Mouse (Mus musculus): ENCODE data around the gene Lrrc23. TPM values are rescaled to one million over a fixed set of nuclear protein-coding genes. Genes with fewer than 3 reads are reported as not detected.

Gene Lrrc23
- not detected for total RNA-seq (2021)
- 0.53 and 3.2 TPM in 2 replicates for polyA plus RNA-seq (2012; rRNA removed)
- long read RNA-seq, partial matches to known transcripts: 1 of 1 reads
- long read RNA-seq, other reads (novel, unspliced or antisense): 0 of 1 reads

GRCm38 (mm10) chr6:124779222-124779983 is at the start of gene Lrrc23:
Gene Lrrc23 (minus strand): TSS chr6:124779727.
- no peaks in the 10 kb centered on the region for H3K79me2 ChIP-seq (replicated peaks; ENCODE audit: control insufficient read depth, insufficient read depth, low read length)
- H3K27me3 ChIP-seq (ENCODE audit: control insufficient read depth, insufficient read depth, low read length): no peaks in the 10 kb centered on the region; the same call in 1 of the 2 replicates
- TF ChIP-seq CTCF (IDR thresholded peaks at IDR 0.05): no peak
- no peak for TF ChIP-seq EP300 (IDR thresholded peaks at IDR 0.05; ENCODE audit: insufficient read depth, low read depth, low read length)
- TF ChIP-seq POLR2A (IDR thresholded peaks at IDR 0.05; ENCODE audit: insufficient read depth, low read depth, low read length): no peak
- peaks cover 1% of the 10 kb centered on the region; the same call in 1 of the 2 replicates for H3K4me1 ChIP-seq (ENCODE audit: control insufficient read depth, insufficient read depth, low read length)
- DNase-seq: peak; percentile 55 to 65
- H3K4me3 ChIP-seq: peak within 1 kb of the TSS; percentile 43
- intact Hi-C loops (cut with DNase I): no loop called here
- under 1% methylated on average over 23 of the region's 23 CpGs for WGBS
- H3K9ac ChIP-seq (ENCODE audit: low read depth, low read length): peak within 1 kb of the TSS; percentile 6; the same call in 1 of the 2 replicates
- no peaks in the 10 kb centered on the region for H3K36me3 ChIP-seq (ENCODE audit: control insufficient read depth, insufficient read depth, low read length)
- H3K27ac ChIP-seq: no peak within 1 kb of the TSS

- Histone ChIP-seq H3K4me3 (peak overlapping the region; percentile 81), H3K36me3 (ENCODE audit: control insufficient read depth, insufficient read depth, low read length) (no peaks in the 10 kb centered on the region), H3K27me3 (ENCODE audit: control insufficient read depth, insufficient read depth, low read length) (no peaks in the 10 kb centered on the region), H3K79me2 (replicated peaks; ENCODE audit: control insufficient read depth, insufficient read depth, low read length) (no peaks in the 10 kb centered on the region; the same call in 1 of the 2 replicates), H3K27ac (peak overlapping the region; percentile 59), H3K9ac (ENCODE audit: low read depth, low read length) (peak overlapping the region; percentile 41), H3K4me1 (ENCODE audit: control insufficient read depth, insufficient read depth, low read length) (peaks cover 1% of the 10 kb centered on the region; the same call in 1 of the 2 replicates)
- peak in 1 of 2 experiments; percentile 49 for DNase-seq
- TF ChIP-seq POLR2A (IDR thresholded peaks at IDR 0.05; ENCODE audit: insufficient read depth, low read depth, low read length): no peak
- no peak for TF ChIP-seq CTCF (IDR thresholded peaks at IDR 0.05)
- TF ChIP-seq EP300 (IDR thresholded peaks at IDR 0.05; ENCODE audit: insufficient read depth, low read depth, low read length): no peak
- intact Hi-C loops (cut with DNase I): no loop called here
- WGBS: 20% methylated on average over 10 of the region's 10 CpGs
Observed at GRCm38 (mm10) chr6:124828101-124828592, 48.6 kb upstream of the Lrrc23 start.

- 83% methylated on average over 4 of the region's 4 CpGs for WGBS
- intact Hi-C loops (cut with DNase I): no loop called here
- H3K9ac ChIP-seq (ENCODE audit: low read depth, low read length): no peak overlapping the region
Observed at GRCm38 (mm10) chr6:124822049-124822448, 42.5 kb upstream of the Lrrc23 start.

GRCm38 (mm10) chr6:124820891-124821290 is 41.4 kb upstream of the Lrrc23 start:
- intact Hi-C loops (cut with DNase I): no loop called here
- Histone ChIP-seq H3K27me3 (ENCODE audit: control insufficient read depth, insufficient read depth, low read length) (no peaks in the 10 kb centered on the region), H3K4me1 (ENCODE audit: control insufficient read depth, insufficient read depth, low read length) (no peaks in the 10 kb centered on the region), H3K9ac (ENCODE audit: low read depth, low read length) (no peak overlapping the region), H3K36me3 (ENCODE audit: control insufficient read depth, insufficient read depth, low read length) (peaks cover 7% of the 10 kb centered on the region), H3K4me3 (no peak overlapping the region), H3K27ac (no peak overlapping the region), H3K79me2 (replicated peaks; ENCODE audit: control insufficient read depth, insufficient read depth, low read length) (no peaks in the 10 kb centered on the region; the same call in 1 of the 2 replicates)
- TF ChIP-seq EP300 (IDR thresholded peaks at IDR 0.05; ENCODE audit: insufficient read depth, low read depth, low read length) (no peak), CTCF (IDR thresholded peaks at IDR 0.05) (no peak), POLR2A (IDR thresholded peaks at IDR 0.05; ENCODE audit: insufficient read depth, low read depth, low read length) (no peak)
- 83% methylated on average over 5 of the region's 5 CpGs for whole genome bisulfite sequencing
- no peak for DNase-seq

More at GRCm38 (mm10) chr6:124822049-124822448, 42.5 kb upstream of the Lrrc23 start:
- TF ChIP-seq POLR2A (IDR thresholded peaks at IDR 0.05; ENCODE audit: insufficient read depth, low read depth, low read length) (no peak), EP300 (IDR thresholded peaks at IDR 0.05; ENCODE audit: insufficient read depth, low read depth, low read length) (no peak), CTCF (IDR thresholded peaks at IDR 0.05) (no peak)
- no peak for DNase-seq
- H3K36me3 ChIP-seq (ENCODE audit: control insufficient read depth, insufficient read depth, low read length): peaks cover 7% of the 10 kb centered on the region
- H3K4me3 ChIP-seq: no peak overlapping the region
- no peaks in the 10 kb centered on the region for H3K27me3 ChIP-seq (ENCODE audit: control insufficient read depth, insufficient read depth, low read length)
- no peaks in the 10 kb centered on the region for H3K4me1 ChIP-seq (ENCODE audit: control insufficient read depth, insufficient read depth, low read length)
- no peaks in the 10 kb centered on the region; the same call in 1 of the 2 replicates for H3K79me2 ChIP-seq (replicated peaks; ENCODE audit: control insufficient read depth, insufficient read depth, low read length)
- H3K27ac ChIP-seq: peak overlapping the region; percentile 49

GRCm38 (mm10) chr6:124817971-124818370 is 38.4 kb upstream of the Lrrc23 start:
- H3K4me1 ChIP-seq (ENCODE audit: control insufficient read depth, insufficient read depth, low read length): peaks cover 1% of the 10 kb centered on the region; the same call in 1 of the 2 replicates
- H3K4me3 ChIP-seq: no peak overlapping the region
- H3K27ac ChIP-seq: no peak overlapping the region
- H3K9ac ChIP-seq (ENCODE audit: low read depth, low read length): no peak overlapping the region
- intact Hi-C loops (cut with DNase I): no loop called here
- H3K79me2 ChIP-seq (replicated peaks; ENCODE audit: control insufficient read depth, insufficient read depth, low read length): no peaks in the 10 kb centered on the region
- no peaks in the 10 kb centered on the region for H3K27me3 ChIP-seq (ENCODE audit: control insufficient read depth, insufficient read depth, low read length)
- TF ChIP-seq POLR2A (IDR thresholded peaks at IDR 0.05; ENCODE audit: insufficient read depth, low read depth, low read length) (no peak), CTCF (IDR thresholded peaks at IDR 0.05) (no peak), EP300 (IDR thresholded peaks at IDR 0.05; ENCODE audit: insufficient read depth, low read depth, low read length) (no peak)
- peak in 1 of 2 experiments; percentile 13 for DNase-seq
- WGBS: 69% methylated on average over 8 of the region's 8 CpGs
- H3K36me3 ChIP-seq (ENCODE audit: control insufficient read depth, insufficient read depth, low read length): peaks cover 7% of the 10 kb centered on the region

Data from heart, adult 2 months (tissue).